Mouse (Mus musculus): ENCODE data around the gene Bbs1. TPM values are rescaled to one million over a fixed set of nuclear protein-coding genes. Genes with fewer than 3 reads are reported as not detected.

Gene Bbs1
- polyA plus RNA-seq, 1 experiment from 2014 or later = 4.2 TPM

DNA sequence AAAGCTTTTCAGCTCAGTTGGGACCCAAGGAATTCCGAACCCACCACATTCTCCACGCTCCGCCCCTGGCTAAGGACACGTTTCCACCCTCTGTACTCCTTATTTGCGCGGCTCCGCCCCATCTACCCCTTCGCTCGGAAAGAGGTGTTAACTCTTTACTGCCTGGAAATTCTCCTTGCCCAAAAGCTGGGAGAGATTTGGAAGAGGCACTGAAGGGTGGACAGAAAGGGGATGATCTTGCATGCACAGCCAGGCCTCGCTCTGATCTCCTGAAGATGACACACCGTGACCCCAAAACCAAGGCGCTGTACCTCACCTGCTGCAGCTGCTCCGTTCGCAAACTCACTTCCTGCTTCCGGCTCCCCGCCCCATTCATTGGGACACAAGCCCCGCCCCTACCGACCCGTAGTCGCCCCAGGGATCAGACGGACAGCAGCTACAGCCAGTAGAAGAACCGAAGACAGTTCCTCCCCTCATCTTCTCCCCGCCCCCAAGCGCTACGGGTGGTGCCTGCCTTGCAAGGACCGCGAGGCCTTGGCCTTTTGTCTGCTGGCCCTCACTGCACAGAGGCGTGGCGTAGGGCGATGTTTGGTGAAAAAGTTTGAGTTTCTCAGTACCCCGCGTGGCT lies 21.6 kb upstream of the Bbs1 start, which contains the start of gene Dpp3:
Dpp3 (minus strand) TSS at position 384 of the 628 bp plus-strand sequence.
- H3K36me3 ChIP-seq (ENCODE audit: control insufficient read depth, insufficient read depth, low read length) = peaks cover 9% of the 10 kb centered on the region
- H3K27me3 ChIP-seq (ENCODE audit: control insufficient read depth, insufficient read depth, low read depth, low read length) = no peaks in the 10 kb centered on the region
- peaks cover 14% of the 10 kb centered on the region for H3K4me1 ChIP-seq (replicated peaks; ENCODE audit: control insufficient read depth, insufficient read depth, low read length)
- H3K9ac ChIP-seq (ENCODE audit: low read length) = peak within 1 kb of the TSS; percentile 70
- H3K4me3 ChIP-seq (ENCODE audit: low read length) = peak within 1 kb of the TSS; percentile 78
- H3K27ac ChIP-seq (ENCODE audit: low read length) = peak within 1 kb of the TSS; percentile 56
- ATAC-seq (ENCODE audit: low read depth) = peak; percentile 100
- peak within 1 kb of the TSS; percentile 64 for H3K4me2 ChIP-seq (ENCODE audit: low read depth, low read length)
- H3K9me3 ChIP-seq (ENCODE audit: control insufficient read depth, low read length) = no peaks in the 10 kb centered on the region
- WGBS = under 1% methylated on average over 32 of the region's 32 CpGs

- H3K27me3 ChIP-seq (ENCODE audit: control insufficient read depth, insufficient read depth, low read depth, low read length) = no peaks in the 10 kb centered on the region
- H3K9me3 ChIP-seq (ENCODE audit: control insufficient read depth, low read length) = no peaks in the 10 kb centered on the region
- no peak overlapping the region for H3K9ac ChIP-seq (ENCODE audit: low read length)
- H3K36me3 ChIP-seq (ENCODE audit: control insufficient read depth, insufficient read depth, low read length) = peaks cover 14% of the 10 kb centered on the region
- H3K27ac ChIP-seq (ENCODE audit: low read length) = no peak overlapping the region
- H3K4me1 ChIP-seq (replicated peaks; ENCODE audit: control insufficient read depth, insufficient read depth, low read length) = peaks cover 14% of the 10 kb centered on the region
- no peak for ATAC-seq (ENCODE audit: low read depth)
- no peak overlapping the region for H3K4me3 ChIP-seq (ENCODE audit: low read length)
- 95% methylated on average over 11 of the region's 11 CpGs for WGBS
- no peak overlapping the region for H3K4me2 ChIP-seq (ENCODE audit: low read depth, low read length)
Observed at GRCm38 (mm10) chr19:4925121-4925860, 18.9 kb upstream of the Bbs1 start.

DNA sequence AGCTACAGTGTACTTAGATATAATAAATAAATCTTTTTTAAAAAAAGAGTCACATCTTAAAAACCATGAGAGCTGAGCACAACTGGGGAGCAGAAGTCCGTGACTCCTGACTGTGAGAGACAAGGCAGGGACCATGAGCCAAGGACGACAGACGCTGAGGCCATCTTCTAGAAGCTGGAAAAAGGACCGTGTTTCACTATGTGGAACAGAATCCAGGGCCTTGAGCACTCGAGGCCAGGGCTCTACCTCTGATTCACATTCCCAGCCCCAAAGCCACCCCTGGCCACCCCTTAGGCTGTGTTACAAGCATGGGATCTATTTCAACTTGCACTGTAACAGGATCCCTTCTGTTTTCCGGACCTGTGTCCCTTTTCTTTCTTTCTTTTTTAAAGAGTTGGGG lies 13.2 kb upstream of the Bbs1 start:
- H3K27me3 ChIP-seq (ENCODE audit: control insufficient read depth, insufficient read depth, low read depth, low read length) = no peaks in the 10 kb centered on the region
- H3K27ac ChIP-seq (ENCODE audit: low read length) = no peak overlapping the region
- no peak overlapping the region for H3K4me3 ChIP-seq (ENCODE audit: low read length)
- H3K9ac ChIP-seq (ENCODE audit: low read length) = no peak overlapping the region
- no peaks in the 10 kb centered on the region for H3K4me1 ChIP-seq (replicated peaks; ENCODE audit: control insufficient read depth, insufficient read depth, low read length)
- 80% methylated on average over 6 of the region's 6 CpGs for WGBS
- H3K9me3 ChIP-seq (ENCODE audit: control insufficient read depth, low read length) = no peaks in the 10 kb centered on the region
- peaks cover 31% of the 10 kb centered on the region for H3K36me3 ChIP-seq (ENCODE audit: control insufficient read depth, insufficient read depth, low read length)
- no peak overlapping the region for H3K4me2 ChIP-seq (ENCODE audit: low read depth, low read length)
- ATAC-seq (ENCODE audit: low read depth) = no peak

DNA sequence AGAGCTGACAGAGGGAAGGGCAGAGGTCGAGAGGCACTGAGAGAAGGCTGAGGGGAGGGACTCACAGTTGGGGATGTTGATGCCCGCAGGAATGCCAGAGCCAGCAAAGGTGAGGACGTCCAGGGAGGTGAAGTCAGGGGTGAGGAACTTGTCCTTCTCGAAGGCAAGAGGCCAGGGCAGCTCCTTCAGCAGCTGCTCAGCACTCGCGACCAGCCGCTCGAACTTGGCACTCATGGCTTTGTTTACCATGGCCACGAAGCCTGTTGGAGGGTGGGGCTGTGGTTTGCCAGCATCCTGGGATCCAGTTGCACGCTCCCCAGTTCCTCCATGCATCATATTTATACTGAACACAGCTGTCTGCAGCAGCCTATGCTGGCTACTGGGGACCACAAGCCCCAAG lies 10.4 kb upstream of the Bbs1 start:
- Histone ChIP-seq H3K27me3 (ENCODE audit: control insufficient read depth, insufficient read depth, low read depth, low read length) (no peaks in the 10 kb centered on the region), H3K4me2 (ENCODE audit: low read depth, low read length) (no peak overlapping the region), H3K4me1 (replicated peaks; ENCODE audit: control insufficient read depth, insufficient read depth, low read length) (no peaks in the 10 kb centered on the region), H3K36me3 (ENCODE audit: control insufficient read depth, insufficient read depth, low read length) (peaks cover 43% of the 10 kb centered on the region), H3K9me3 (ENCODE audit: control insufficient read depth, low read length) (no peaks in the 10 kb centered on the region), H3K27ac (ENCODE audit: low read length) (no peak overlapping the region), H3K4me3 (ENCODE audit: low read length) (no peak overlapping the region), H3K9ac (ENCODE audit: low read length) (no peak overlapping the region)
- 59% methylated on average over 10 of the region's 10 CpGs for WGBS
- ATAC-seq (ENCODE audit: low read depth) = no peak

DNA sequence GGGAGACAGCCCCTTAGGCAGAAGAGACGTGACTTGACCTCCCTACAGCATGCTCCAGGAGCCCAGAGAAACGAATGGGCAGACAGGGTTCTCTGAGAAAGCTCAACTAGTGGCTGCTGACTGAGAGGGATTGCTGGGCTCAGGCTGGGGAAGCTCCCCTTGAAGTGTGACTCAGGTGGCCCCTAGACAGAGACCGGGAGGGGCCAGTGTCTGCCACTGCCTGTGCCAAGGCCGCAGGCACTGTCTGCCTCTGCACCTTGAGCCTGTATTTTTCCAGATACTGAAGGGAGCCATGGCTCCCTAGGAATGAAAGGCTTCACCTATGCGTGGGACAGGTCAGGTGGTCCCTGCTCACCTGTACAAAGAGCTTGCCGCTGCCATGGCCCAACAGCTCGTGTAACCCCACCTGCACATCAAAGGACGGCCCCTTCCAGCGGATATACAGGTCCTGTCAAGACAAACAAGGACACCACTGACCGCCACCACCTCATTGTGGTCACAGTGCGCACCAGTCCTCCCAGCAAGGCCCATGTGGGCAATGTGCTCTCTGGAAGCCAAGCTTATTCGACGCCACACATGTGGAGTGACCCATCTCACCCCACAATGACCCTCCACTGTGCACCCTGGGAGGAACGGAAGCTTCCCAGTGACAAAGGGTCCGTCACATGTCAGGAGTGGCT lies 9.6 kb upstream of the Bbs1 start:
- no peak for ATAC-seq (ENCODE audit: low read depth)

GRCm38 (mm10) chr19:4909376-4909775 lies 2.9 kb upstream of the Bbs1 start:
- H3K4me3 ChIP-seq (ENCODE audit: low read length) = no peak overlapping the region
- H3K36me3 ChIP-seq (ENCODE audit: control insufficient read depth, insufficient read depth, low read length) = peaks cover 33% of the 10 kb centered on the region
- H3K9ac ChIP-seq (ENCODE audit: low read length) = no peak overlapping the region
- H3K27me3 ChIP-seq (ENCODE audit: control insufficient read depth, insufficient read depth, low read depth, low read length) = no peaks in the 10 kb centered on the region
- 90% methylated on average over 7 of the region's 7 CpGs for WGBS
- no peaks in the 10 kb centered on the region for H3K9me3 ChIP-seq (ENCODE audit: control insufficient read depth, low read length)
- H3K4me1 ChIP-seq (replicated peaks; ENCODE audit: control insufficient read depth, insufficient read depth, low read length) = no peaks in the 10 kb centered on the region
- no peak overlapping the region for H3K4me2 ChIP-seq (ENCODE audit: low read depth, low read length)
- H3K27ac ChIP-seq (ENCODE audit: low read length) = no peak overlapping the region
- ATAC-seq (ENCODE audit: low read depth) = no peak

More for the DNA sequence above, 9.6 kb upstream of the Bbs1 start:
- H3K9ac ChIP-seq (ENCODE audit: low read length) = no peak overlapping the region
- no peak overlapping the region for H3K4me3 ChIP-seq (ENCODE audit: low read length)
- H3K4me2 ChIP-seq (ENCODE audit: low read depth, low read length) = no peak overlapping the region
- H3K36me3 ChIP-seq (ENCODE audit: control insufficient read depth, insufficient read depth, low read length) = peaks cover 41% of the 10 kb centered on the region
- H3K4me1 ChIP-seq (replicated peaks; ENCODE audit: control insufficient read depth, insufficient read depth, low read length) = no peaks in the 10 kb centered on the region
- H3K27me3 ChIP-seq (ENCODE audit: control insufficient read depth, insufficient read depth, low read depth, low read length) = no peaks in the 10 kb centered on the region
- H3K27ac ChIP-seq (ENCODE audit: low read length) = no peak overlapping the region
- no peaks in the 10 kb centered on the region for H3K9me3 ChIP-seq (ENCODE audit: control insufficient read depth, low read length)
- 89% methylated on average over 15 of the region's 15 CpGs for WGBS

DNA sequence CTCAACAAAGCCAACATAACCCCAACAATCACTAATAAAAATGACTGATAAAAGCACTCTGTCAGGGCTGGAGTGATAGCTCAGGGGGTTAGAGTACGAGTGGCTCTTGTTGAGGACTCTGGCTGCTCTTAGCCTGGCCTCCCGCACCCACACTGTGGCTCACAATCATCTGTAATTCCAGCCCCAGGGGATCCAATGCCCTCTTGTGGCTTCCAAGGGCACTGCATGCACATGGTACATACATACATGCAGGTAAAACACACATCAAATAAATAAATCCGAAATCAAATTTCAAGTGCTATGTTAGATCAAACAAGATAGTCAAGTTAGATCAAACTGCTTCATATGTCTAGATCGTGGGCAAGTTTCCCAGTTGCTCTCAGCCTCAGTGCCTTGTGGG lies 1.7 kb upstream of the Bbs1 start:
- WGBS = 77% methylated on average over 4 of the region's 4 CpGs
- Histone ChIP-seq H3K4me1 (replicated peaks; ENCODE audit: control insufficient read depth, insufficient read depth, low read length) (no peaks in the 10 kb centered on the region), H3K27ac (ENCODE audit: low read length) (no peak overlapping the region), H3K36me3 (ENCODE audit: control insufficient read depth, insufficient read depth, low read length) (peaks cover 21% of the 10 kb centered on the region), H3K4me3 (ENCODE audit: low read length) (no peak overlapping the region), H3K4me2 (ENCODE audit: low read depth, low read length) (no peak overlapping the region), H3K27me3 (ENCODE audit: control insufficient read depth, insufficient read depth, low read depth, low read length) (no peaks in the 10 kb centered on the region), H3K9ac (ENCODE audit: low read length) (no peak overlapping the region), H3K9me3 (ENCODE audit: control insufficient read depth, low read length) (no peaks in the 10 kb centered on the region)
- ATAC-seq (ENCODE audit: low read depth) = no peak

GRCm38 (mm10) chr19:4899888-4900287 lies 6.5 kb downstream of the Bbs1 start:
- no peak overlapping the region for H3K27ac ChIP-seq (ENCODE audit: low read length)
- H3K9me3 ChIP-seq (ENCODE audit: control insufficient read depth, low read length) = no peaks in the 10 kb centered on the region
- no peaks in the 10 kb centered on the region for H3K4me1 ChIP-seq (replicated peaks; ENCODE audit: control insufficient read depth, insufficient read depth, low read length)
- H3K9ac ChIP-seq (ENCODE audit: low read length) = no peak overlapping the region
- H3K27me3 ChIP-seq (ENCODE audit: control insufficient read depth, insufficient read depth, low read depth, low read length) = no peaks in the 10 kb centered on the region
- no peak overlapping the region for H3K4me3 ChIP-seq (ENCODE audit: low read length)
- WGBS = 72% methylated on average over 3 of the region's 3 CpGs
- H3K36me3 ChIP-seq (ENCODE audit: control insufficient read depth, insufficient read depth, low read length) = no peaks in the 10 kb centered on the region
- ATAC-seq (ENCODE audit: low read depth) = no peak
- H3K4me2 ChIP-seq (ENCODE audit: low read depth, low read length) = no peak overlapping the region

DNA sequence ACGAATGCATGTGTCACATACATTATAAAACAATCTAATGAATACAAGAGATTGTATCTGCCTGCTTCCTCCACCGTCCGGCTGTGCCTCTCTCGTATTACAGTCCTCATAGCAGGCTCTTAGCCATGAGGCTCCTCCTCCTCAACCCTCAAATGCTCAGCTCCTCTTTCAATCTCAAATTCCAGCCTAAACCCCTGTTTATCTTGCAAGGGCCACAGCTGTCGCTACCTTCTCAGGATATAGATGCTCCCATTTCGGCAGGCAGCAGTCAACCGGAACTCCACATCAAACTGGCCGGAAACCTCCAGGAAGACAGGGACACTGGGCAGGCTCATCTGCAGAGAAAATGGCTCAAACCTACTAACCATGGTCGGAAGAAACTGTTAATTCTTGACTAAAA lies 7.5 kb downstream of the Bbs1 start:
- H3K4me2 ChIP-seq (ENCODE audit: low read depth, low read length) = no peak overlapping the region
- ATAC-seq (ENCODE audit: low read depth) = no peak
- no peak overlapping the region for H3K9ac ChIP-seq (ENCODE audit: low read length)
- 57% methylated on average over 9 of the region's 9 CpGs for WGBS
- H3K27ac ChIP-seq (ENCODE audit: low read length) = no peak overlapping the region
- H3K4me3 ChIP-seq (ENCODE audit: low read length) = no peak overlapping the region
- no peaks in the 10 kb centered on the region for H3K27me3 ChIP-seq (ENCODE audit: control insufficient read depth, insufficient read depth, low read depth, low read length)
- no peaks in the 10 kb centered on the region for H3K36me3 ChIP-seq (ENCODE audit: control insufficient read depth, insufficient read depth, low read length)
- no peaks in the 10 kb centered on the region for H3K9me3 ChIP-seq (ENCODE audit: control insufficient read depth, low read length)
- no peaks in the 10 kb centered on the region for H3K4me1 ChIP-seq (replicated peaks; ENCODE audit: control insufficient read depth, insufficient read depth, low read length)

Data from lung, embryonic 16.5 days (tissue).